Mouse (Mus musculus): ENCODE measurements around the gene Cbln3. TPM values are rescaled to one million over a fixed set of nuclear protein-coding genes. Genes with fewer than 3 reads are reported as not detected.

Cbln3 gene
- polyA plus RNA-seq, 1 experiment from 2014 or later: 0.33 TPM

GRCm38 (mm10) chr14:55855101-55855561, 29.1 kb downstream of the Cbln3 start:
- Histone ChIP-seq H3K4me1 (replicated peaks) (peaks cover 71% of the 10 kb centered on the region), H3K27ac (peak overlapping the region; percentile 96), H3K27me3 (ENCODE audit: insufficient read depth, poor library complexity, severe bottlenecking) (no peaks in the 10 kb centered on the region), H3K9me3 (no peaks in the 10 kb centered on the region), H3K4me3 (peak overlapping the region; percentile 74), H3K36me3 (peaks cover 22% of the 10 kb centered on the region)
- peak; percentile 60 for DNase-seq (ENCODE audit: low spot score)
- WGBS: 3% methylated on average over 4 of the region's 4 CpGs

- WGBS: 0% methylated on average over 9 of the region's 9 CpGs
- Histone ChIP-seq H3K27ac (peak overlapping the region; percentile 96), H3K4me1 (replicated peaks) (peaks cover 71% of the 10 kb centered on the region), H3K36me3 (peaks cover 22% of the 10 kb centered on the region), H3K9me3 (no peaks in the 10 kb centered on the region), H3K4me3 (peak overlapping the region; percentile 74), H3K27me3 (ENCODE audit: insufficient read depth, poor library complexity, severe bottlenecking) (no peaks in the 10 kb centered on the region)
- no peak for DNase-seq (ENCODE audit: low spot score)
Measured at GRCm38 (mm10) chr14:55854406-55855100, 29.6 kb downstream of the Cbln3 start.

GRCm38 (mm10) chr14:55853621-55854285, 30.4 kb downstream of the Cbln3 start, which contains the start of gene Nynrin:
Gene Nynrin, plus strand, starts transcription at chr14:55854010.
- H3K27ac ChIP-seq: peak within 1 kb of the TSS; percentile 96
- H3K4me3 ChIP-seq: peak within 1 kb of the TSS; percentile 74
- H3K9me3 ChIP-seq: no peaks in the 10 kb centered on the region
- H3K36me3 ChIP-seq: peaks cover 16% of the 10 kb centered on the region
- DNase-seq (ENCODE audit: low spot score): peak; percentile 87
- under 1% methylated on average over 33 of the region's 33 CpGs for WGBS
- no peaks in the 10 kb centered on the region for H3K27me3 ChIP-seq (ENCODE audit: insufficient read depth, poor library complexity, severe bottlenecking)
- peaks cover 65% of the 10 kb centered on the region for H3K4me1 ChIP-seq (replicated peaks)

GRCm38 (mm10) chr14:55852646-55853551, 31.3 kb downstream of the Cbln3 start:
- WGBS: 3% methylated on average over 11 of the region's 11 CpGs
- H3K4me1 ChIP-seq (replicated peaks): peaks cover 61% of the 10 kb centered on the region
- H3K27me3 ChIP-seq (ENCODE audit: insufficient read depth, poor library complexity, severe bottlenecking): no peaks in the 10 kb centered on the region
- DNase-seq (ENCODE audit: low spot score): peak; percentile 79
- no peaks in the 10 kb centered on the region for H3K9me3 ChIP-seq
- peak overlapping the region; percentile 74 for H3K4me3 ChIP-seq
- peak overlapping the region; percentile 96 for H3K27ac ChIP-seq
- H3K36me3 ChIP-seq: peaks cover 10% of the 10 kb centered on the region

GRCm38 (mm10) chr14:55850885-55851284, 33.3 kb downstream of the Cbln3 start:
- no peaks in the 10 kb centered on the region for H3K27me3 ChIP-seq (ENCODE audit: insufficient read depth, poor library complexity, severe bottlenecking)
- no peaks in the 10 kb centered on the region for H3K36me3 ChIP-seq
- no peak overlapping the region for H3K4me3 ChIP-seq
- H3K9me3 ChIP-seq: no peaks in the 10 kb centered on the region
- no peak for DNase-seq (ENCODE audit: low spot score)
- peaks cover 43% of the 10 kb centered on the region for H3K4me1 ChIP-seq (replicated peaks)
- WGBS: 70% methylated on average over 6 of the region's 6 CpGs
- no peak overlapping the region for H3K27ac ChIP-seq

GRCm38 (mm10) chr14:55845506-55846294, 38.5 kb downstream of the Cbln3 start:
- H3K27ac ChIP-seq: no peak overlapping the region
- H3K4me3 ChIP-seq: no peak overlapping the region
- WGBS: 77% methylated on average over 9 of the region's 9 CpGs
- H3K36me3 ChIP-seq: no peaks in the 10 kb centered on the region
- H3K27me3 ChIP-seq (ENCODE audit: insufficient read depth, poor library complexity, severe bottlenecking): no peaks in the 10 kb centered on the region
- H3K9me3 ChIP-seq: no peaks in the 10 kb centered on the region
- H3K4me1 ChIP-seq (replicated peaks): peaks cover 3% of the 10 kb centered on the region; the same call in 1 of the 2 replicates
- no peak for DNase-seq (ENCODE audit: low spot score)

GRCm38 (mm10) chr14:55842794-55843193, 41.4 kb downstream of the Cbln3 start:
- H3K4me3 ChIP-seq: no peak overlapping the region
- H3K27ac ChIP-seq: no peak overlapping the region
- H3K4me1 ChIP-seq (replicated peaks): peaks cover 19% of the 10 kb centered on the region; the same call in 1 of the 2 replicates
- H3K27me3 ChIP-seq (ENCODE audit: insufficient read depth, poor library complexity, severe bottlenecking): no peaks in the 10 kb centered on the region
- no peak for DNase-seq (ENCODE audit: low spot score)
- WGBS: 77% methylated on average over 4 of the region's 4 CpGs
- no peaks in the 10 kb centered on the region for H3K36me3 ChIP-seq
- H3K9me3 ChIP-seq: no peaks in the 10 kb centered on the region

GRCm38 (mm10) chr14:55840853-55841366, 43.3 kb downstream of the Cbln3 start:
- H3K36me3 ChIP-seq: no peaks in the 10 kb centered on the region
- WGBS: 56% methylated on average over 4 of the region's 4 CpGs
- H3K27ac ChIP-seq: no peak overlapping the region
- peaks cover 23% of the 10 kb centered on the region; the same call in 1 of the 2 replicates for H3K4me1 ChIP-seq (replicated peaks)
- H3K4me3 ChIP-seq: no peak overlapping the region
- H3K9me3 ChIP-seq: no peaks in the 10 kb centered on the region
- peak; percentile 31 for DNase-seq (ENCODE audit: low spot score)
- no peaks in the 10 kb centered on the region for H3K27me3 ChIP-seq (ENCODE audit: insufficient read depth, poor library complexity, severe bottlenecking)

- H3K27ac ChIP-seq: no peak overlapping the region
- no peaks in the 10 kb centered on the region for H3K9me3 ChIP-seq
- 85% methylated on average over 4 of the region's 4 CpGs for WGBS
- H3K36me3 ChIP-seq: no peaks in the 10 kb centered on the region; the same call in 1 of the 2 replicates
- H3K4me1 ChIP-seq (replicated peaks): peaks cover 32% of the 10 kb centered on the region; the same call in 1 of the 2 replicates
- DNase-seq (ENCODE audit: low spot score): no peak
- no peak overlapping the region for H3K4me3 ChIP-seq
- no peaks in the 10 kb centered on the region for H3K27me3 ChIP-seq (ENCODE audit: insufficient read depth, poor library complexity, severe bottlenecking)
Measured at GRCm38 (mm10) chr14:55838740-55839139, 45.5 kb downstream of the Cbln3 start.

- no peak for DNase-seq (ENCODE audit: low spot score)
- Histone ChIP-seq H3K27me3 (ENCODE audit: insufficient read depth, poor library complexity, severe bottlenecking) (no peaks in the 10 kb centered on the region), H3K9me3 (no peaks in the 10 kb centered on the region), H3K4me3 (no peak overlapping the region), H3K4me1 (replicated peaks) (peaks cover 32% of the 10 kb centered on the region; the same call in 1 of the 2 replicates), H3K36me3 (no peaks in the 10 kb centered on the region; the same call in 1 of the 2 replicates), H3K27ac (no peak overlapping the region)
- WGBS: 87% methylated on average over 5 of the region's 5 CpGs
Measured at GRCm38 (mm10) chr14:55838312-55838711, 45.9 kb downstream of the Cbln3 start.

- no peak overlapping the region for H3K4me3 ChIP-seq
- H3K9me3 ChIP-seq: no peaks in the 10 kb centered on the region
- H3K27me3 ChIP-seq (ENCODE audit: insufficient read depth, poor library complexity, severe bottlenecking): no peaks in the 10 kb centered on the region
- no peak for DNase-seq (ENCODE audit: low spot score)
- H3K4me1 ChIP-seq (replicated peaks): peaks cover 21% of the 10 kb centered on the region; the same call in 1 of the 2 replicates
- H3K36me3 ChIP-seq: peaks cover 22% of the 10 kb centered on the region
- H3K27ac ChIP-seq: 0 out of 2 replicates have a peak overlapping the region, but pooled peaks have one; percentile 12
- 68% methylated on average over 5 of the region's 5 CpGs for WGBS
Measured at GRCm38 (mm10) chr14:55834808-55835533, 49.2 kb downstream of the Cbln3 start.

Data from hindbrain, embryonic 10.5 days (tissue).